Mouse (Mus musculus): ENCODE results near the gene Tnni3k.

Tnni3k gene

GRCm38 (mm10) chr3:155055231-155055916, at the start of gene Tnni3k:
Gene Tnni3k (minus strand): TSS chr3:155055407.
- no peak for DNase-seq

DNA sequence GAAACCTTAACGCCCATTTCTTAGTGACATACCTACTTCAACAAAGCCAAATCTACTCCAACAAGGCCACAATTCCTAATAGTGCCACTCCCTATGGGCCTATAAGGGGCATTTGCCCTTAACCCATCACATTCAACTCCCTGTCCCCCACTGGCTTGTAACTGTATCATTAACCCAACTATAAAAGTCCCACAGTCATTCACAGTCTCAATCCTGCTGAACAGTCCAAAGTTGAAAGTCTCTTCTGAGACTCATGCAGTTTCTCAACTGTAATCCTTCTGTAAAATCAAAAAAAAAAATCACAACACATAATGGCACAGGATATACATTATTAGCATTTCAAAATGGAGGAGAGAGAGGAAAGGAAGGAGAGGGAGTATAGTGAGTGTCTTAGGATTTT, 44.1 kb upstream of the Tnni3k start:
- no peak for DNase-seq

GRCm38 (mm10) chr3:155093116-155093956, 38.1 kb upstream of the Tnni3k start, which contains the start of the genes Fpgt and Lrriq3:
Gene Fpgt (minus strand): TSS chr3:155093403.
Gene Lrriq3 (plus strand): TSS chr3:155093434.
- peak; percentile 95 for DNase-seq

GRCm38 (mm10) chr3:155092081-155092480, 36.9 kb upstream of the Tnni3k start:
- DNase-seq, result no peak

DNA sequence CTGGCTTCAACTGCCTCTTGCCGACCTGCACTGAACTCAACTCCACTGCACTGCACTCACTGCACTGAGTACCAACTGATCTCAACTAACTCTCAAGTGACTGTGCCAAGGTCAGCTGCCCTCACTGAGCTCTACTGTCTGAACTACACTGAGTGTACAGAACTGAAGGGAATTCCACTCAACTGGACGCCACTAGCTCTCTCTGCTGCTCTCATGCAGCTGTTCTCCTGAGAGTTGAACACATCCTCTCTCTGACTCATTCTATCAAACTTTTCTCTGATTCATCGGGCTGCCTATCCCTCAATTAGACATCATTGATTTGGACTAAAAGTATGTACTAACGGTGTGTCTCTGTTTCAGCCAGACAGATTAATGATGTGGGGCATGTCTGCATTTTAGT, 22.7 kb upstream of the Tnni3k start:
- no peak for DNase-seq

- DNase-seq, result no peak
These were observed 4.2 kb upstream of the Tnni3k start for GRCm38 (mm10) chr3:155059449-155059822.

DNA sequence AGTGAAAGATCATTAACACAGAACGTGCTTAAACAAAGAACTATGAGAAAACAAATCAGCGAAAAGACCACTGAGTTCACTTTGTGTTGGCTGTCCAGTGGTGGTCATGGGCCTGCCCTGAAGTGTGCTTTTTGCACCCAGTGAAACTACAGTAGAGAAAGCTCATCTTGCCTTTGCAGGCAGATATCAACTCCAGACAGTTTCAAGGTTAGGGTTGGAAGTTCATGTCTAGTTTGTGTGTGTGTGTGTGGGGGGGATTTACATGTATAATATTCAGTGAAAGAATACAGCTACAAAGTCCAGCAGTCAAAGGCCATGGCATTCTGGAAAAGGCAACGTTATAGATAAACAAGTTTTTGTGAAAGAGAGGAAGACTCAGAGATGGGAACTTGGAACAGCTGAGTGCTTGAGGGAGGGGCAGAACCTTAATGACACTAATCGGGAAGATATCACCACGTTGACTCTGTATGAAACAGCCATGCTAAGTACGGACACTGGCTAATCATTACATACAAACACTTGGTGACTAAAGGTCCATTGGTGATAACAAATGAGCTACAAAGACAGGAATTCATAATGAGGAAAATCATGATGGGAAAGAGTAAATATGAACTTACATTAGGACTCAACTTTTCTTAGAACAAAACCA, 3.7 kb upstream of the Tnni3k start:
- DNase-seq, result no peak

DNA sequence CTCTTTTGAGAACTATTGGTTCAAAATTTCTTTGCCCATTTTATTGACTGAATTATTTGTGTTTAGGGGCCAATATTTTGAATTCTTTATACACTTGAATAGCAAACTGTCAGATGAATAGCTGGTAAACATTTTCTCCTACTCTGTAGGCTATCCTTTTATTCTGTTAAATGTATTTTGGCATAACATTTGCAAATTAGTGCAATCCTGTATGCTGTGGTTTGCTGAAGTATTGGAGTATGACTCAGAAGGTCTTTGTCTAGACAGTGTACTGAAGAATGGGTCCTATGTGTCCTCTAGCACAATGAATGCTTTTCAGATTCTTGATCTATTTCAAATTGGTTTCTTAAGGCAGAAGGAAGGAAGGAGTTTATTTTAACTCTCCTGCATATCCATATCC, 2.4 kb upstream of the Tnni3k start:
- DNase-seq, result no peak

DNA sequence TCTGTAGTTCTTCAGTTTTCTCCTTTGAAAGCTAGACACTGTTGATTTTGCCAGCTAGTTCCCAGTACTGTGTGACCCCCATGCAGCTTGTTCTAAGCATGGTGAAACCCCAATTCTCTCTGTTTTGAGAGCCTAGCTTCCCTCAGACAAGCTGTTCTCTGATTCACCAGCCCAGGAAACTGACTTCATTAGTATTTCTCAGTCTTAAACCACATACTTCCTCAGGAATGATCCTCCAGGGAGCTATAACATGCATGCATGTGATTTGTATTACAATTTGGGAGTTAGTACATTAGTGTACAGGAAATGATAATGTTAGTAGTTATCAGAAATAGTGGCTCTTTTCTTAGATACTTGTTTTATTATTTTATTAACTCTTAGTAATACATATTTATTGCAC, 1.4 kb upstream of the Tnni3k start:
- no peak for DNase-seq

GRCm38 (mm10) chr3:155053189-155053588, 2.0 kb downstream of the Tnni3k start:
- DNase-seq, result no peak

- DNase-seq, result no peak
These were observed 3.2 kb downstream of the Tnni3k start for GRCm38 (mm10) chr3:155052021-155052420.

DNA sequence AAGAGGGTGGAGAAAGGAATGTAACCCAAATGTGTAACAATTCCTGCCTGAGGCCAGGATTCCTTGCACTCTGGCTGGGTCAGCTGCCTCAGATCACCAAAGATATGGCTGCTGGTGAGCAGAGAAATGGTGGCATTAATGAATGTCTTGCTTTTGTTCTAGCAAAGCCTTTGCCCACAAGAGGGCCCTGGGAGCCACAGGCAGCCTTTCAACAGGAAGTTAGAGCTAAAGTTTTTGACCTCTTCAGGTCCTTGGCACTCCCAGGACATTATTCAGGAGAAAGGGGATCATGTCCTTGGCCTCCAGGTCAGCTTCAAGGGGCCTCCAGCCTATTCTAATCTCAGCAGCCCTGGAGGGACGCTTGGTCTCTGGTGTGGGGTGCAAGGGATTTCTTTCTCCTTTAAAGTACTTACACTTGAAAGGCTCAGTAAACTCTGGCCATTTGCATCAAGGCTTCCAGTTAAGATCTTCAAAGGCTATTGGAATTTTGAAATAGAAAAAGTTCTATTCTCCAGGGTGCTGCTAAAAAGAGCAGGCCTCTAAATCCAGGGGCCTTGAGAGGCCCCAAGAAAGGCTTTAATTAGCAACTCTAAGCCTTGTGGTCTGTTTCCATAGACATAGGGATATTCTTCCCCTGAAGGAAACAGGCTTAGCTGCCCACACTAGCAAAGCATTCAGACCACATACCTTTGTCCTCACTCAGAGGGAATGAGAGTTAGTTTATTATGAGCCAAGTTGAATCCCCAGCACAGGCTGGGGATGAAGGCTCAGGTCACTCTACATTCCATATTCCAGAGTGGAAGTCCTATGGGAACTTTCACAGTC, 16.0 kb downstream of the Tnni3k start:
- DNase-seq, result no peak

- no peak for DNase-seq
These were observed 20.9 kb downstream of the Tnni3k start for GRCm38 (mm10) chr3:155034323-155034722.

DNA sequence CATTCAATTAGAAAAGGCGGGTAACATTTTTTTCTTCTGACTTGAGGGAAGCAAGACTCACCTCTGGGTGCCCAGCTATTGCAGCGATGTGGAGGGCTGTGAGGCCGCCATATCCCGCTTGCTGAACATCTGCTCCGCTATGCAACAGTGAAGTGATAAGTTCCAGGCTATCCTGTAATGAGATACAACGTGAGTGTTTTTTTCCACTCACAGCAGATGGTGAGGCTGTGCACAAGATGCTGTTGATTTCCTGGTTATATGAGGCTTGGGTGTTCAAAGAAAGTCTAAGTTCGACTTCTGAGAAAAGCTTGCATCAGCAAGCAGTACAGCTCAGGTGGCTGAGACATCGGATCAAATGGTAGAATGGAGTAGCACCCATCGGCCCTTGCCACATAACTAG, 25.0 kb downstream of the Tnni3k start:
- no peak for DNase-seq

DNA sequence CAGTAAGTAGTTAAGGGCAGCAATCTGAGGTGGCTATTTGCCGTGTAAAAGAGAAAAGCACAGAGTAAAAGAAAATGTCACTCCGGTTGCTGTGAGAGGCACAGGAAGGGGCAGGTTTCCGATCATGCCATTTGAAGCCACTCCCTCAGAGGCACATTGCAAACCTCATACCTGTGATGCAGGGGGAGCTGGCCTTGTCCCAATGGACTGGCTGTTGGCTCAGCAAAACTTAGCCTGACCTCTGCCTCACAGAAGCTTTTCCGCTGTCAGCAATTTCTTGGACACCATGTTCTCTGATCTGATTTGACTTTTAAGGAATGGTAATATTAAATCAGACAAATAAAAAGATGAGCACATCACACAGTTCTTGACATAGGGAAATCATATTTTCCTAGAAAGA, 52.4 kb downstream of the Tnni3k start:
- DNase-seq, result no peak

DNA sequence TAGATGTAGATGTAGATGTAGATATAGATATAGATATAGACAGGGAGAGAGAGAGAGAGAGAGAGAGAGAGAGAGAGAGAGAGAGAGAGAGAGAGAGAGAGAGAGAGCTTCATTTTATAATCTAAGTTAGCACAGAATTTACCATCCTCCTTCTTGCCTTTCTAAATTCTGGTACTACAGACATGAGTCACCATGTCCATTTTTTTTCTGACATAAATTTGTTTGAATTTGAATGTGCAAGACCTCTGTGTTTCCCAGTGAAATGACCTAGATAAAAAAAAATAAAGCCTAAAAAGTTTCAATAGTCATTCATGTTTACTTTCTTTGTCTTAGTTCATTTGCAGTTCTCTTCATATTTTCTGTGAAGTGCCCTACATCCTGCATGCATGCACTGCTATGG, 54.2 kb downstream of the Tnni3k start:
- no peak for DNase-seq

- no peak for DNase-seq
These were observed 62.5 kb downstream of the Tnni3k start for GRCm38 (mm10) chr3:154992678-154993077.

DNA sequence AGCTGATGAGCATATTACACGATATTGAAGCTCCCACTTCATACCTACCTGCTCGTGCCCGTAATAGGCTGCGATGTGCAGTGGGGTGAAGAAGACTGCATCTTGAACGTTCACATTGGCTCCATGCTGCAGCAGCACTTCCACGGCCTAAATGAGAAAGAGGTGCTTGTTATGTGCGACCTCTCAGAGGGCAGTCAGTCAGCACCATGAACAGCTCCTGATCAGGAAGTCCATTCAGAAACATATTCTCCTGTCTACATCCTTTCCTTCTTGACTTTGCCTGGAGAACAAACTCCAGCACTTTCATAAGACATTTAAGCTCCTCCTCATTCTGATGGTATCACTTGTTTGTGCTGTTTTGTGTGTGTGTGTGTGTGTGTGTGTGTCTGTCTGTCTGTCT, 76.1 kb downstream of the Tnni3k start:
- DNase-seq, result no peak

DNA sequence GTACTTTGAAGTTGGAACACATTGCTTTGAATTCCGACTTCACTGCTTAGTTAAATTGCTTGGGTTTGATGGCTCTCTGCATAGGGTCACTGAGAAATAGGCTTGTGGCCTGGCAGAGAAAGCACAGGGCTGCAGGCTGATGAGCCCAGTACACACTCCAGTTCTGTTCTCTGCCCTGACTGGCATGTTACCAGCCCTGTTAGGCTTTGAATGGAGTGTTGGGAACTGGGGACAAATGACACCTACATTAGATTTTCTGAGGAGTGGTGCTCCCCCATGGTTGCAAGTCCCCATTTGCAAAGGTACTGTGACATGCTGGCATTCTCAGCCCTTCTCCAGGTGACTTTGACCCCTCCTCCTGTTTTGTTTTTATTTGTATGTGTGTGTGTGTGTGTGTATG, 83.6 kb downstream of the Tnni3k start:
- no peak for DNase-seq

DNA sequence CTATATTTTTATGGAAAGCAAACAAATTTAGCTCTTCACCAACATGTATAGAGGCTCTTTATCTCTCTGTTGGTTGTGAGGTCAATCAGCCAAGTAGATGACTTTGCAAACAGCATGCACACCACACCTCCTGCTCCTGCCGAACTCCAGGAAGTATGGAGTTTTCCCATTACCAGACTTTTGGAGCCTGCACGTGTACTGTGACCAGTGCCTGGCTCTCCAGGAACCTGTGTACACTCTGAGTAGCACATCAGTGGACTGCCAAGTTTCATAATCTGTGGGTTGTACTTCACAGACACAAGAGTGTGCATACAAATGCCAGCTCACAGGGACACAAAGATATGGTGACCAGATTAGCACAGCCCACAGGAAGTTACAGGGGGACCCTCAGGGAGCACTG, 84.2 kb downstream of the Tnni3k start:
- DNase-seq, result no peak

- DNase-seq, result no peak
These were observed 93.9 kb downstream of the Tnni3k start for GRCm38 (mm10) chr3:154961284-154961683.

GRCm38 (mm10) chr3:154953088-154953487, 102.1 kb downstream of the Tnni3k start:
- DNase-seq, result no peak

DNA sequence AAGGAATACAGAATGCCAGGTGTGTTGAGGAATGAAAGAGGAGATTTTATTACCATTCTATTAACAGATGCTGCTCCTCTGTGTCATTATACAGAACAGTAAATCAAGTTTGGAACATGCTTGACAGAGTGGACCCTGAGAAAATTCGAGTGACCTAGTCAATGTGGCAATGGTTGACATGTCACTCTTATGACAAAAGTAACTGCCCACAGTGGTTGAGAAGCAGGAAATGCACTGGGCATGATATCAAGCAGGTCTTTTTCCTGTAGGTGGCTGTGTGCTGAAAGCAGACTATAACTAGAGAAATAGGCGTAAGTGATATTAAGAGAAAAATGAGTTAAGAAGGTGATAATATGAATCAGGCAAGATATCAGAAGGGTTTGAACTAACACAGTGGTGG, 105.7 kb downstream of the Tnni3k start:
- DNase-seq, result no peak

All from lung, postnatal 10 days (tissue).